Mouse (Mus musculus) thymus, adult 2 months (tissue): Measurements from ENCODE around the gene Selenon.

Experiments used
- CTCF ChIP-seq: fragments of 200-500 bp; IDR thresholded peaks from 2 replicates; pipeline ENCODE4 v1.5.1; 2012; ENCODE audit warnings: mild to moderate bottlenecking, control low read depth, low read length, moderate library complexity, borderline replicate concordance; ENCODE audit not compliant: control insufficient read depth, poor library complexity, insufficient read depth; ENCODE audit errors: extremely low read depth
- POLR2A ChIP-seq: fragments of 200-500 bp; IDR thresholded peaks from 2 replicates; pipeline ENCODE4 v1.6.1; 2012; ENCODE audit warnings: mild to moderate bottlenecking, low read length, control low read depth, moderate library complexity; ENCODE audit not compliant: control insufficient read depth, poor library complexity, insufficient read depth; ENCODE audit errors: extremely low read depth

- TF ChIP-seq POLR2A, result no peak
- TF ChIP-seq CTCF, result no peak
Measured at GRCm38 (mm10) chr4:134580351-134581148, 28.6 kb upstream of the Selenon start.
